Mouse (Mus musculus) hindbrain, embryonic 13.5 days (tissue): Measurements from ENCODE around the gene Nipa2. TPM values are rescaled to one million over a fixed set of nuclear protein-coding genes. Genes with fewer than 3 reads are reported as not detected.

Experiments
- polyA plus RNA-seq: library from polyadenylated mRNA; unstranded; fragments of >200 nt; fragmentation: Nextera tagmentation; extraction: Ambion mirVana; gene quantifications from 2 replicates; pipeline ENCODE4 v1.2.1, GENCODE M21; 2015

The Nipa2 gene
- polyA plus RNA-seq, 1 experiment from 2014 or later: 38.4 TPM

Other genes starting within 250 kb of the Nipa2 start
- gene Siglech, start 194.3 kb downstream of the Nipa2 start, polyA plus RNA-seq: 2.6 and 3.2 TPM in 2 replicates
- 37.1 and 42.0 TPM in 2 replicates for gene Tubgcp5, start 168.3 kb downstream of the Nipa2 start, polyA plus RNA-seq
- gene Cyfip1, start 120.7 kb downstream of the Nipa2 start, polyA plus RNA-seq: 50.2 and 51.0 TPM in 2 replicates
- gene Nipa1, start 57.5 kb upstream of the Nipa2 start, polyA plus RNA-seq: 22.2 and 24.0 TPM in 2 replicates
- 46.7 and 47.8 TPM in 2 replicates for gene Herc2, start 87.7 kb upstream of the Nipa2 start, polyA plus RNA-seq